Mouse (Mus musculus): ENCODE measurements around the gene Olfr599.

DNA sequence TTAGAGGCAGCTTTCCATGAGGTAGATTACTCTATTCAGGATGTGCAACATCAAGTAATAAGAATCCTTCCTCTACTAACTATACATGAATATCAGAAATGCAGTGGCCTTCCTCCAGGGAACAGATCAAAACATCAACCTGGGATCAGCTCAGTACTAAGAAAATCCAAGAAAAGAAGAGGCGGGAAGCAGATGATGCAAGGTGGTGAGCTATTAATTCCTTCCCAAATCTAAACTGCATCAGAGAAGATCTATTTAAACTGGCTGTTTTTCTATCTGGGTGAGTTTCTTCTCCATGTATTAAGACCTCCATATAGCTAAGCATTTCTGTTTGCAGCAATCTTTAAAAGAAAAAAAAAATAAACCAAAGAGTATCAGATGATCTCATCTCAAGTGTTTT is at the start of gene Olfr599:
- TF ChIP-seq CTCF (IDR thresholded peaks at IDR 0.05; ENCODE audit: low read depth, low read length) = no peak
- TF ChIP-seq POLR2A (IDR thresholded peaks at IDR 0.05; ENCODE audit: borderline replicate concordance, low read depth, low read length) = no peak
